Mouse (Mus musculus): ENCODE measurements around the gene Diexf.

Diexf gene

DNA sequence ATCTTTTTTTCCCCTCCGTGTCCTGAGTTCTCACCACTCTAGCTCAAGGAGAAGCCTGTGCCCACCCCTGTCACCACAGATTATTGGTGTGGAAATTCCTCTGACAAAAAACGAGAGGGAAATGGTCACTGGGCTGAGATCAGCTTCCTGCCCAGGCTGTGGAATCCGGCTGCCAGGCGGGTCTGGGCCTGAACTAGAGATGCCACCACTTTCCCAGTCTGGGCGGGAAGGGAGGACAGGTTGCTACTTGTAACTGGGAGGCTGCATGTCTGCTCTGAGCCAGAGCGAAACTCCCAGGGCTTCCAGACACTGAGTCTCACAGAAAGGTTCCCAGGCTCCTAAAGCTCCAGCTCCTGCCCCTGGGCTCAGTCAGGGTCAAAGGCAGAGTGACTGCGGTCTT lies 11.0 kb upstream of the Diexf start:
- in situ Hi-C loops (cut with MboI, MseI) = loop anchor here (25.0 kb wide), 2 partner anchors 1554 to 1954 kb away; partner anchors contain the start of genes Dtl and Ints7

DNA sequence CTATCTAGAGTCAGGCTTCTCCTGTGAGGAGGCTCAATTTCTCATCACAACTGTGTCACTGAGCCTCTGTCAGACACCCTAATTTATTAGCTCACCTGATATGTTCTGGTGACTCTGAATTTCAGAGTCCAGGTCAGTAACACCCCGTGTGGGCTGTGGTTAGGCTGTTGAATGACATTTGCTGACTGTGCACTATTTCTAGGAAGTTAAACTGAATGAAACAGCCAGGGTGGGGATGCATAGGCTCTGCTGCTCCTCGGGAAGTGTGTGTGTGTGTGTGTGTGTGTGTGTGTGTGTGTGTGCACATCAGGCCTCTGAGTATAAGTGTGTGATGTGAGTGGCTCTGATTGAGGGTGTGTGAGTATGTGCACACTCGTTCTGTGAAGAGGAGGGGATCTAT lies 8.6 kb upstream of the Diexf start:
- in situ Hi-C loops (cut with MboI, MseI) = loop anchor here (25.0 kb wide), 2 partner anchors 1551 to 1951 kb away; partner anchors contain the start of genes Dtl and Ints7

DNA sequence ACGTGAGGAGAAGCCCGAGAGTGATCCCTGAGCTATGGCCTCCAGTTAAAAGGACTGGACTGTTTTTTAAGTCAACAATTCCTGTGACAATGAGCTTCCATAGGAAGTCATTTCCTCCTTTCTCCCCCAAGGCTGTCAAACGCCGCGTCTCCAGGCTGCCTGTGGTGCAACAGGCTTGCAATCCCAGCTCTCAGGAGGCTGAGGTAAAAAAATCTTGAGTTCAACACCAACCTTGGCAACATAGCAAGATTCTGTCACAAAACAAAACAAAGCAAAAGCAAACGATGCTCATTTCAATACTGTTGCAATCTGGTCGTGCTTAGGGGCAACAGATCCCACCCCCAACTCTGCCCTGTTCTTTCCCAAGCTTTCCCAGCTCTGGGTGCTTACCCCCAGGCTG lies 8.0 kb upstream of the Diexf start:
- in situ Hi-C loops (cut with MboI, MseI) = loop anchor here (25.0 kb wide), 2 partner anchors 1551 to 1951 kb away; partner anchors contain the start of genes Dtl and Ints7

DNA sequence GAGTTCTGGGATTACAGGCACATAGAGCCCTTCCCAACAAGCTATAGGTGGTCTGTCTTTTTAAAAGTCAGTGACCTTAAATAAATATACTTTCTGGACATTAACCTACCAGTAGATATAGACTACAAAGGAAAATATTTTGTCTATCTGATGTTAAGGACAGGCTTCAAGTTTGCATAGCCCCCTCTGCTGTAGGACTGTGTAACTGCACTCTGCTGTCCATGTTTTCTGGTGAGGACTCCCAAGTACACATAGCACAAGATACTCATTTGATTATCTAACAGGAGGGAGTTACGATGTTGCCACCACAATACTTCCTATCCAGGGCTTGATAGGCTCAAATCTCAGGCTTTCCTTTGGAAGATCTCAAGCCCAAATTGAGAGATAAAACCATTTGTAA lies 3.7 kb upstream of the Diexf start:
- in situ Hi-C loops (cut with MboI, MseI) = loop anchor here (25.0 kb wide), 2 partner anchors 1546 to 1946 kb away; partner anchors contain the start of genes Dtl and Ints7

DNA sequence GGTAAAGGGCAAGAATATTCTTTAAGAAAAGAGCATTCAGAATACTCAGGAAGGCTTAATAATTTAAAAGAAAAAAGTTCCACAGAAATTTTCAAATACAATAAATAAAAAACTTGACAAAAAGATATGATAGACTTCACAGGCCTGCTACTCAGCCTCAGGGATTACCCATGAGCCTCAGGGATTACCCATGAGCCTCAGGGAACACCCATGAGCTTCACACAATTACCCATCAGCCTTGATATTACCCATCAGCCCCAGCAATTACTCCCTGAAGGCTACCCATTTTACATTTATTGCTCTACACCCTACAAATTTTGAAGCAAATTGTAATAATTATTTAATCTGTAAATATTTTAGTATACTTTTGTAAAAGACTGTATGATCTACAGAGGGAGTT lies 2.3 kb upstream of the Diexf start:
- in situ Hi-C loops (cut with MboI, MseI) = loop anchor here (25.0 kb wide), 2 partner anchors 1545 to 1945 kb away; partner anchors contain the start of genes Dtl and Ints7

DNA sequence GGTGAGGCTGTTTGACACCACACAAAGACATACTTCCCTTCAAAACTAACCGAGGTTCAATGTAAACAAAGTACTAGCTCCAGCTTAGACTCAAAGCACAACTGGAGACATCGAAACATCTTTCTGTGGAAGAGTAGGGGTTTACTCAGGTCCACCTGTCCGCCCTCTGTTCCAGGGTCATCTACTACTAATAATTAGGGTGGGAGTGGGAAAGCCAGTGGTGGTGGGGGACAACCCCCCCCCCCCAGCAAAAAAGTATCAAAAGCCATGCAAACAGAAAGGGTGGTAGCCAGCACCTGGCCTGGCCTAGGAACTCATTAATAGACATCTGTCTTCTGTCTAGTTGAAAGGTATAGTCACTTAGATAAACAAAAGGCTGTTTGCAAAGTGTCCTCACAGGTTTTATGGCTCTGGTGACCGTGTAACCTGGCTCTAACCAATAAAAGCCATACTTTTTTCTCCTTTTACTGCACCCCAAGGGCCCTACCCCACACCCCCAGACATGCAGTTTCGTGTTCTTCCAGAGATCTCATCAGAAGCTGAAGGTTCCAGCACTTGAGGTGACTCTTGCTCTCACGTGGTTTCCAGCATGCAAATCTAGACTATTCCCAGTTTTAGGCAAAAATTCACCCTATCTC lies 1.4 kb upstream of the Diexf start:
- in situ Hi-C loops (cut with MboI, MseI) = loop anchor here (25.0 kb wide), 2 partner anchors 1544 to 1944 kb away; partner anchors contain the start of genes Dtl and Ints7

DNA sequence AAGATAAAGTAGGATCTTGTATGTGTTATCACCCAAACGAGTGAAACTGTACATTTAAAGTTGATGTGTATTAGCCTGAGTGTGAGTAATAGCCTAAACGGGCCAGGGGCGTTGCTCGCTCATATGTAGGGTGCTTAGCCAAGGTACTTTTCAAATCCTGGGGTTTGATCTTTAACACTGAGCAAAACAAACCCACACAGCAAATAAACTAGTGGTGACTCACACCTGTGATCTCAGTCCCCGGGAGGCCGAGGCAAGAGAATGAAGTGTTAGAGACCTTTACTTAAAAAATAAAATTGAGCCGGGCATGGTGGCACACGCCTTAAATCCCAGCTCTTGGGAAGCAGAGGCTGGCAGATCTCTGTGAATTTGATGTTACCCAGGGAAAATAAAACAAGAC lies 767 bp upstream of the Diexf start:
- in situ Hi-C loops (cut with MboI, MseI) = loop anchor here (25.0 kb wide), 2 partner anchors 1544 to 1944 kb away; partner anchors contain the start of genes Dtl and Ints7

DNA sequence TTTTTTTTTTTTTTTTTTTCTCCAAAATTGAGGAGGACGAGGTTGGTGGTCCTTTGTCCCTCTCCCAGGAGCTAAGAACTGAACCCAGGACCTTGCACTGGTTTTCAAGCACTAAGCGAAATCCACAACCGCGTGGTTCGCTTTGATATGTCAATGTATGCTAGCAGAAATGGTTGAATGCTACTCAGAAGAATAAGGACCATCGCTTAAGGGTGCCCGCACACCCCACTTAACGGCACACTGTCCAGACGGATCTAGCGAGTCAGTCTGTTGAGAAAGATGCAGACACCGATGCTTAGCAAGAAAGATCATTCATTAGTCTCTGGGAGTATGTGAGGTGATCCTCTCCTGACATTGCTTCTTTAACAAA lies 369 bp upstream of the Diexf start:
- in situ Hi-C loops (cut with MboI, MseI) = loop anchor here (25.0 kb wide), 2 partner anchors 1543 to 1943 kb away; partner anchors contain the start of genes Dtl and Ints7

DNA sequence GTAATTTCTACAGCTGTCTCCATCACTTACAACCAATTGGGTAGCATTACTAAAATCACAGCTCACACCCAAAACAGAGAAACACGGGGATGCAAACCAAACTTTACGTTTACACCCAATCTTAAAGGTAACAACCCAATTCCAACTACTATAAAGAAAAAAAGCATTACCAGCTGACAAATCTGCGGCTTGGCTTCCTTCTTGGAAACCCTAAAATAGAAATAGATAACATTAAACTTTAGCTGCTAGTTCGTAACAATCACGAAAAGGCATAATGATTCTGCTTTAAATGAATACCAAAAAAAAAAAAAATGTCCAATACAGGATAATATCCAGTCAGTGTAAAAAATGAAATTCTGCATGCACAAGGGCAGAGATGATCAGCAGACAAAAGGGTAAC lies 751 bp downstream of the Diexf start:
- in situ Hi-C loops (cut with MboI, MseI) = loop anchor here (25.0 kb wide), 2 partner anchors 1542 to 1942 kb away; partner anchors contain the start of genes Dtl and Ints7

DNA sequence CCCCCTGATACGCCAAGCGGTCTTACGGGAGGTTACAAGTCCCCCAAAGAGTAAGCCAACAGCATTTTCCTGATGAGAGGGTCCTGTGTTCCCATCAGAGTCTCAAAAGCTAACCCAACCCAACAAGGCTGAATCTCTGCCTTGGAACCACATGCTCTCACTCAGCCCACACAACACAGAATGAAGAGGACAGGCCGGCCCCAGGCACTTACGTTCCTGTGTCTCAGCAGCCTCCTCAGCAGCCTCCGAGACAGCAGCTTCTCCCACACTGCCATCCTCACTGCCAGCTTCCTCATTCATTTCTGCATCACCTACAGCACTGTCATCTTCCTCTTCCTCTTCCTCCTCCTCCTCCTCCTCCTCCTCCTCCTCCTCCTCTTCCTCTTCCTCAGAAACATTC lies 2.0 kb downstream of the Diexf start:
- in situ Hi-C loops (cut with MboI, MseI) = loop anchor here (25.0 kb wide), 2 partner anchors 1541 to 1941 kb away; partner anchors contain the start of genes Dtl and Ints7

DNA sequence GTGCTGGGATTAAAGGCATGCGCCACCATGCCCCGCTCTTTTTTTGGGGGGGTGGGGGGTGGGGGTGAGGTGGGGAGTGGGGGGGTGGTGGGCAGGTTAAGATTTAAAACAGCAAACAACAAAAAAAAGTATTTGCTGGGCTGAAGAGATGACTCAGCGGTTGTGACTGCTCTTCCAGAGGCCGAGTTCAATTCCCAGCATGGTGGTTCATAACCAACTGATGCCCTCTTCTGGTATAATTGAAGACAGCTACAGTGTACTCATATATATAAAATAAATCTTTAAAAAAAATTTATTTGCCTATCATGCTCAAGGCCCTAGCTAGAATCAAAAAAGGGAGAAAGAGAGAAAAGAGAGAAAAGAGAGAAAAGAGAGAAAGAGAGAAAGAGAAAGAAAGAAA lies 4.2 kb downstream of the Diexf start:
- in situ Hi-C loops (cut with MboI, MseI) = loop anchor here (25.0 kb wide), 2 partner anchors 1539 to 1939 kb away; partner anchors contain the start of genes Dtl and Ints7

DNA sequence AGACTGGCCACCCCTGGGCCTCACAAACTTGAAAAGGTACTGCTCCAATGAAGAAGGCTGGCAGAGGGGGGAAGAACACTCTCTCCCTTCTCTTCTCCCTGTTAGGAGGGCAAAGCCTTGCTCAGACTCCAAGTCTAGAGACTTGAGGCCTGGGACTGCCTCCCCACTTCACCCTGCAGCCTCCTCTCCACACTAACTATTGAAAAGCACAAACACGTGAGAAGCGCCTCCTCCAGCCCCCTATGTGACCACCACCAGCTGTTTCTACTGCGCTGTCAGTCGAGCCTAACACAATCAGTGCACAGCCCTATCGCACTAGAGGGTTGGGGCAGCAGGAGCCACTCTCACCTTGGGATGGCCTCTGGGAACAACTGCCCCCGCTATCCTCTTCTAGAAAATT lies 6.8 kb downstream of the Diexf start:
- in situ Hi-C loops (cut with MboI, MseI) = no loop called here

DNA sequence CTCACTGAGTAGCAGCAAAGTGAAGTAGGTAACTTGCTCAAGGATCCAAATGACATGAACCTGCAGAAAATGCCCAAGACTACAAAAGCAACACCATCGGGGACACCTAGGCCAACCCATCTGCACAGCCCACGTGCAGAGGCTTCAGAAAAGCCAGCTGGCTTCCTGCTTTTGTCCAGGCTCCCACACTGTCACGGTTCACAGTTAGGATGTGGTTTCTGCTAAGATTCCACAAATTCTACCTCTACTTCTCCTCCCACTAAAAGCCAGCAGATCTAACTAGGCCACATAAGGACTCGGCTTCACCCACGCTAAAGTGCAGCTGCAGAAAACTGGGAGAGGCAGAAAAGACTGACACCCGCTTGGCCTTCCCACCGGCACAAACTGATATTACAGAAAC lies 7.3 kb downstream of the Diexf start:
- in situ Hi-C loops (cut with MboI, MseI) = no loop called here

DNA sequence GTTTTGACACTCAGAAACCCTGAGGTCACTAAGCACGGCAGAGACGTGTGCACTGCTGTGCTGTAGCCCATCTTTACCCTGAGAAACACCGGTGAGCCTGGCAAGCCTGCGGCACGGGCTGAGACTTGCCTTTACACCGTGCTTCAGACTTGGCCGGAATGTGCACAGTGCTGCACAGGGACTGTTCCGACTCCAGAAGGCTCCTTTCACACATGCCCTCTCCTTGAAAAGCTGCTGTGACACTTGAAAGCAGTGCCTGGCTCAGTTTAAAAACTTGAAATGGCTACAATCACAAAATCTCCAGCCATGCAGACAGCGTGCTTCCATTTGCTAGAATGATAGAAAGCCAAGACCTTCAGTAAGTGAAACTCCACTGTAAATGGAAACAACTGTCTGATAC lies 18.0 kb downstream of the Diexf start:
- in situ Hi-C loops (cut with MboI, MseI) = no loop called here

DNA sequence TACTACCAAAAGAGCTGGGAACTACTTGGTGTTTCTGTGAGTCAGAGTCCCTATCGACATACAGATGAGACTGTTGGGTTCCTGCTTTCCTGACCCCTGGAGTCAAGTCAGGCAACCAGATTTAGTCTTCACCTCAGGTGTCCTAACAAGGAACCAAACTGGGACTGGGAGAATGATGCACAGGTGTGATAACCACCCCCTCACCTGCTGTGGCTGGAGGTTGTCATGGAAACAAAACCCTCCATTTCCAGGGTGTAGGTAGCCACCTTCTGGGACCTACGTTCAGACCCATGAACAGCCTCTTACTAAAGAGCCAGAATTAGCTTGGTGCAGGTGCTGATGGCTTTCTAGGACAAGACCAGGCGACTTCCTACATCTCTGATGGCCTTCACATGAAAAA lies 27.1 kb downstream of the Diexf start:
- in situ Hi-C loops (cut with MboI, MseI) = no loop called here

DNA sequence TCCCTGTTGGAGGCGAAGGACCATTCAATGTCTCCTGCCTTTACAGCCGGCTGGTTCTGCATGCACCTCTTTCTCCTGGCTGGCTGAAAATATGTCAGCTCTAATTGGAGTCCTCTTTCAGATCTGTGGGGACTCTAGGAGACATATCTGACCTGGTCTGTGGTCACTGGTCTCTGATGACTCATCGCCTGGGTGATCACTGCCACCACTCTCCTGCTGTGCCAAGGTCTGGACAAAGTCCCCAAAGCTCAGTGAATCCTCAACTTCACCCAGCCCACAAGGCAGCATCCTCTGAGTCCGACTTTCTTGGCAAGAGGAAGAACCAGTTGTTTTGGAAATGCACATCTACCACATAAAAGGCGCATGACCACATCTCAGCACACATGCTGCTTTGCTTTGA lies 27.5 kb downstream of the Diexf start:
- in situ Hi-C loops (cut with MboI, MseI) = no loop called here

DNA sequence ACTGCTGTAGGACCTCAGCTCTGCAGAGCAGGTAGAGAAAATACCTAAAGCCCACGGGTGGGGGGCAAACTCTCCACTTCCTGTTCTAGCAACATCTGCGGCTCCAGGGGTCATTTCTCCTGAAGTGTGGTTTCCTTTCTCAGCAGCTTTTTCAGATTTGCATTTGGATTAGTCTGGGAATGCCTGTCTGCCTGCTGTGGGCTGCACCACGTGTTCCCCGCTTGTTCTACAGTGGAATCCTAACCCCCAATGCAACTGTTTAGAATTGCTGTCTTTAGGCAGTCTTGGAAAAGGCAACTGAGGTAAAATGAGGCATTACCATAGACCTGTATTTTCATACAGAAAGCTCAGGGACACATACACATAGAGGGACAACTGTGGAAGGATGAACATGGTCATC lies 28.0 kb downstream of the Diexf start:
- in situ Hi-C loops (cut with MboI, MseI) = no loop called here

DNA sequence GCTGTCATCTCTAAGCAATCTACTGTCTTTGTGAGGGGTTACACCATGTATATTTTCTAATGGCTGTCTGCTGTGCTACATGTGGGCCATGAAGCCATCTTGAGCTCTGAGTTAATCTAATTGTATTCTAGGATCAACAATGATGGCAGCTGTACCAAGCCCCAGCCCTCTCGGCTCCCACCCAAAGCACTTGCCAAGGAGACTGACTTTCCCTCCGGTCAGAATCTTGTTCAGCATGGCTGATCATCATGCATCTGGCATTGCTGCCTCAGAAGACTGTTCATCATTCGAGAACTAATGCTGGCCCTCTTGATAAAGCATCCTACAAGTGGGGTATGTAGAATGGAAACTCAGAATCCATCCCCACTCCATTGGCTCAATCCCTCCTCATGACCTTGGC lies 31.1 kb downstream of the Diexf start:
- in situ Hi-C loops (cut with MboI, MseI) = no loop called here

DNA sequence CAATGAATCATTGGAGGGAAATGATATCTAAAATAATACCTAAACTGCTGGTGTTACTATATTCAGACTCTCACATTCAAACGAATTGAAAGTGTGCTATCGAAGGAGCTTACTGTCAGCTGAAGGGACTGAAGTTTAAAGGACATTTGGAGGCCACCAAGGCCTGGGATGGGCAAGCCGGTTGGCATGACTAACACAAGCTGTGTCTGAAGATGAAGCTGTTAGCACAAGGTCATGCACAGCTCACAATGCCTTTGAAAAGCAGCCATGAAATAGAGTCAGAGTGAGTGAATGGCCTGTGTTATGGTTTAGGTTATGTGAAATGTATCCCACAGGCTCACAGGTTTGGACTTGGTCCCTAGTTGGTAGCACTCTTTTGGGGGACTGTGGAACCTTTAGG lies 36.5 kb downstream of the Diexf start:
- in situ Hi-C loops (cut with MboI, MseI) = no loop called here

DNA sequence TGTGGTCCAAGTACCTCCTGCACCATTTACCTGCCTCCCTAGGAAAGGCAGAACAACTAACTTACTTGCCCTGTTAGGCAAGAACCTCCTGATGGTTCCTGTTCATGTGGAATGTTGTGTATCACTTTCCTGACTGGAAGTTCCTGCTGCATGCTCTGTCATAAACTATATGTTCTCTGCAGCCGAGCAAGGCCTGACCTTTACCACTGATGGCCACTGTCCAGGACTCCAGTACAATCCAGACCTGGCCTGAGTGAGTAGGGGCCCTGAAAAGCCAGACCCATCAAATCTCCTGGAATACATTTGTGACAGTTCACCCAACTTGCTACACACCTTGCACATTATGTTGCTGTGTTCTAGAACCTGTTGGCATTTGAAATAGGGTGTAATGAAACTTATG lies 37.3 kb downstream of the Diexf start:
- in situ Hi-C loops (cut with MboI, MseI) = no loop called here

DNA sequence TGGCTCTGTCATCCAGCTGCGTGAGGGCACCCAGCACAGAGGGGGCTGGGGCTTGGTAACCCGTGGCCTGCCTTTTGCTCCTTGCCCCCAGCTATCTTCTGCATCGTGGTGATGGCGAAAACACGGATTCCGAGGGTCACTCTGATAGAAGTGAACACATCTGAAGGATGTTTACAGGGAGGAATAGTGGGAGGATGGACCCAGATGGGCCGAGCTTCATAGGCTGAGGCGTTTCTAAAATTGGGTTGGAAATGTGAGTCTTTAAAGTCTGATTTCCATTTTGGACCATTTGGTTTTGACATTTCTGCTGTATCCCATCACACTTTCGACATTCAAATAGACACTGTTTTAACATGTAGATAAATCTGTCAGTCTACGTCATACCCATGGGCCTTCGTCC lies 39.2 kb downstream of the Diexf start:
- in situ Hi-C loops (cut with MboI, MseI) = no loop called here

DNA sequence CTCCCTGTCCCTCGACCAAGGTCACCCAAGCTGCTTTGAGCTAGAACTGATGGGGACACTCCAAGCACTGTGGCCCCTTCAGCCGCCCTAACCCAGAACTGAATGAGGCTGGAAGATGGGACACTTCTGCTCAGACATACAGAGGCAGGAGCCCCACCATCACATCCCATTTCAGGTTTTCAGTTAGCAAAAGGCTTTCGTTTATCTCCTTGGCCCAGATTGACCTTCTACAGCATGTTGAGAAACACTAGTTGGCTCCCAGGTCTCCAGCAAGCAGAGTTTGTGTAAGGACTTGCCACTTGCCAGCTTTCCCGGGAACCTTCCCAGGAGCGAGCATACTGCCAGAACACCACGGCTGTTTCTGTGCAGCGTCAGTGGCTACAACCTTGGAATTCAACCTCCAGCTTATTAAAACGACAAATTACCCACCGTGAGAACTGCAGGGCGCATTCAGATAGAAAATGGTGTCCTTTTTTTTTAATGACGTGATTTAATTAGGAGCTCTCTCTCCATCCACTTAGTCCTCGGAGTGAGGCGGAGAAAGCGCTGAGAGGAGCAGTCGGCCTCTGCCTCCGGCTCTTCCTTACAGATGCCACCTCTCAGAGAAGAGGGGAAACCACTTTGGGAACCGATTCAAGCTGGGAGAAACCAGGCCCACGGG lies 39.7 kb downstream of the Diexf start:
- in situ Hi-C loops (cut with MboI, MseI) = no loop called here

DNA sequence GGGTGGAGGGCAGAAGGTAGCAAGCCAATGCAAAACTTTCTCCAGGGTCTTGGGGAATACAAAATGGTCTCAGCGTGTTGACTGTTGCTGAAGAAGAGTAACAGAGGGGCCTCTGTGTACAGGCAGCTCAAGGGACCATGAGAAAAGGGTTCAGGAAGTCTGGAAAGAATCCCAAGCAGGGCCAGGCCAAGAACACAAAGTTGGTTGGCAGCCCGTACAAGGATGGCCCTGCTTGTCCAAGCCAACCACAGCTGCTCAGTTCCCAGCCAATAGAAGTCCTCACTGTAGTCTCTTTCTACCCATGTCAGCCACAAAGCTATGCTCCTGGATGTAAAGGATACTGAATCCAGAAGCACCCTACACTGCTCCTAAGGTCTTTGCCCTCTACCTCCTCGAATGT lies 40.4 kb downstream of the Diexf start:
- in situ Hi-C loops (cut with MboI, MseI) = no loop called here
